Mouse (Mus musculus) embryo, embryonic 10 days (tissue): ENCODE results near the gene Atp5h.
"Not testable (repeated sequence)": the region's sequence is repeated elsewhere in the genome, so short reads cannot be mapped to it uniquely, and the experiment has no call there.

Experiments used
- DNase-seq: peaks from one replicate; pipeline ENCODE4 v3.0.0-alpha.2; 2015; ENCODE audit warnings: low spot score

Gene Atp5h

GRCm38 (mm10) chr11:115419531-115420237, at the start of gene Atp5h, which contains the start of gene Kctd2:
TSS of gene Atp5h (minus strand) at chr11:115419962.
TSS of gene Kctd2 (plus strand) at chr11:115420128.
- peak; percentile 98 for DNase-seq

DNA sequence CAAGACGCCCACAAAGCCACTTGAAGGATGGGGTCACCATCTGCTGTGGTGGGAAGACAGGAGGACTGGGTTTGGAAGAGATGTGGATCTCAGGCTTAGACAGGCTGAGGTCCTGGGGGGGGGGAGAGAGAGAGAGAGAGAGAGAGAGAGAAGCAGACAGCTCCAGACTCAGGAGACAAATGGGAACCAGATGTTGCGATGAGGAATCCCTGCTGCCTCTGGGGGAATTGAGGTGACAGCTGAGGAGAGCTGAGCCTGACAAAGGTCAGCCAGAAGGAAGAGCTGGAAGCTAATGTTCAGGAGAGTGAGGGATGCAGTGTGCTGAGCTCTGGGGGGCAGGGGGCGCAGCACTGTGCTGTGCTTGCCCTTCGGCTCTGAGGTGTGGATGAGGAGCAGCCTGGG, 47.5 kb upstream of the Atp5h start:
- DNase-seq = peak; percentile 92

DNA sequence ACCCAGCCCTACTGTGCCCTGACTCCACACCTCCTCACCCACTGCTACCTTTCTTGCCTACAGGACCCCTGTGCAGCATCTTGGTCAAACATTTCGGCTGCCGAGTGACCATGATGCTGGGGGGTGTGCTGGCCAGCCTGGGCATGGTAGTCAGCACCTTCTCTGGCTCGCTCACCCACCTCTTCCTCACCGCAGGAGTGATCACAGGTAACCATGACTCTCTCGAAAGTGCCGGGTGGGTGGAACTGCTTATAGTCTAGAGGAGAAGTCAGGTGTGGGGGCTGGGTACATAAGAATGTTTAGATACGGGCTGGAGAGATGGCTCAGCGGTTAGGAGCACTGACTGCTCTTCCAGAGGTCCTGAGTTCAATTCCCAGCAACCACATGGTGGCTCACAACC, 45.1 kb upstream of the Atp5h start:
- DNase-seq = no peak

DNA sequence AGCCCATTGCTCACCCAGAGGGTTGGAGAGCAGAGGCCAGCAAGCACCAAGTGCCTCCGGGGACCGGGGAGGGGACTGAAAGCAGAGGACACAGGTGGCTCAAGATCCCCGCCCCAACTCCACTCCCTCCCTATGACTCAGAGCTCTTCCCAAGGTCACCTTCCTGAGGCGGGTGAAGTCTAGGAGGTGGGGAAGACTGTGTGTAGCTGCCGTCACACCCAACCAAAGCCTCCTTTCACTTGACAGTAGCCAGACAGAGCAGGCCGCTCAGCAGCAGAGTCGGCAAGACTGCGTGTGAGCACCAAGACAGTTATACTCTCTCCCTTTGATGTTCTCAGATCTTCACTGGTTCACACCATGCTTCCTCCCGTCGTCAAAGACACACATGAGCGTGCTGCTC, 43.6 kb upstream of the Atp5h start:
- no peak for DNase-seq

GRCm38 (mm10) chr11:115462243-115462891, 42.6 kb upstream of the Atp5h start, which contains the start of gene Slc16a5:
TSS of gene Slc16a5 (plus strand) at chr11:115462474.
- DNase-seq = no peak

GRCm38 (mm10) chr11:115461846-115462242, 42.1 kb upstream of the Atp5h start:
- DNase-seq = no peak

DNA sequence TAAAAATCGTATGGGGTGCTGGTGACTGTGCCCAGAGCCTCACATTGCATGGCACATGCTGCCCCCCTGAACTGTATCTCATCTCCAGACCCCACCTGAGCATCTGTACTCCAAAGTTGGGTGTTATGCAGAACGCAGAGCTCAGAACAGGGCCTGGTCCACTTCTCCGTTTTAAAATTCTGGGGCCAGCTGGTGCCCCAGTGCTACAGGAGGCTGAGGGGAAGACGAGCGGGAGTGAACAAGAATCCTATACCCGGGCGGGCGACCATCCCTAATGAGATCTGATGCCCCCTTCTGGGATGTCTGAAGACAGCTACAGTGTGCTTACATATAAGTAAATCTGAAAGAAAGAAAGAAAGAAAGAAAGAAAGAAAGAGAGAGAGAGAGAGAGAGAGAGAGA, 41.2 kb upstream of the Atp5h start:
- DNase-seq = no peak

DNA sequence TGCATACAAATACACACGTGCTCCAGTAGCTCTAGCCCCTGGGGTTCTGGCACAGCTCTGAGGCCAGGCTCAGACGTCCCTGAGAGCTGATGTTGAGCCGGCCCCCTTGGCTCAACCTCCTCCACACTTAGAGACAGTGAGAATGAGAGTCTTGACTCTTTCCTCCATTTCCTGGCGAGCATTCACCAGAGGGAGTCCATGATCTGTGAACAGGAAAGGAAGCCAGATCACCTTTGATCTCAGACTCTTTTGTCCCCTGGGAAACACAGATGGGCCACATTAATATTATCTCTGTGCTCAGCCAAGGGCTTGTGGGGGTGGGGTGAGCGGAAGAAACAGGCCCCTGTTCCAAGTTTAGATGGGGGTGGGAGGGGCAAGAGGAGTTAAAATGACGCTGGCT, 37.6 kb upstream of the Atp5h start:
- peak; percentile 41 for DNase-seq

GRCm38 (mm10) chr11:115456182-115456581, 36.4 kb upstream of the Atp5h start:
- no peak for DNase-seq

- no peak for DNase-seq
These were observed 35.9 kb upstream of the Atp5h start for GRCm38 (mm10) chr11:115455619-115456018.

DNA sequence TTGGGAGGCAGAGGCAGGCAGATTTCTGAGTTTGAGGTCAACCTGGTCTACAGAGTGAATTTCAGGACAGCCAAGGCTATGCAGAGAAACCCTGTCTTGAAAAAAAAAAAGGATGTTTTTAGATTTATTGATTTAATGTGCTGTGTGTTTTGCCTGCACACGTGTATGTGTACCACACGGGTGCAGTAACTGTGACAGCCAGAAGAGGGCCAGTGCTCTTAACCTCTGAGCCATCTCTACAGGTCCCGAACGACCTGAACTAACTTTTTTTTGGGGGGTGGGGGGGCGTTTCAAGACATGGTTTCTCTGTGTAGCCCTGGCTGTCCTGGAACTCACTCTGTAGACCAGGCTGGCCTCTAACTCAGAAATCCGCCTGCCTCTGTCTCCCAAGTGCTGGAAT, 35.1 kb upstream of the Atp5h start:
- DNase-seq = not testable (repeated sequence)

GRCm38 (mm10) chr11:115453306-115453705, 33.5 kb upstream of the Atp5h start:
- no peak for DNase-seq

DNA sequence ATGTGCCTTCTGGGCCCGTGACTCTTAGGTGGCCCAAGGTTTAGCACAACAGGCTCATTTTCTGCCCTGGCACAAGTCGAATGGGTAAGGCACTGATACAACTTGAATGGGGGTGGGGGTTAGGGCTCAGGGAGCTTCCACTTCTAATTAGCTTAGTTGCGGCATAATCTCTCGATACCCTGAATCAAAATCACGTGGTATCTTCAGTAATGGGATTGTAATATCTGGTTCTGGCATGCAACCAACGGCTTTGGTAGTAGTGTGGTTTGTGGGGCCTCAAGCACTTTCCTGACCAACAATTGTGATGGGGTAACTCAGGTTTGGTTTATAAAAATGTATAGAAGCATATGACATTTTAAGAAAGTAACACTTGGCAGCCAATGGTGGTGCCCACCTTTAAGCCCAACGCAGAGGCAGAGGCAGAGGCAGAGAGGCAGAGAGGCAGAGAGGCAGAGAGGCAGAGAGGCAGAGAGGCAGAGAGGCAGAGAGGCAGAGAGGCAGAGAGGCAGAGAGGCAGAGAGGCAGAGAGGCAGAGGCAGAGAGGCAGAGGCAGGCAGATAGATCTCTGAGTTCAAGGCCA, 32.6 kb upstream of the Atp5h start:
- DNase-seq = no peak

DNA sequence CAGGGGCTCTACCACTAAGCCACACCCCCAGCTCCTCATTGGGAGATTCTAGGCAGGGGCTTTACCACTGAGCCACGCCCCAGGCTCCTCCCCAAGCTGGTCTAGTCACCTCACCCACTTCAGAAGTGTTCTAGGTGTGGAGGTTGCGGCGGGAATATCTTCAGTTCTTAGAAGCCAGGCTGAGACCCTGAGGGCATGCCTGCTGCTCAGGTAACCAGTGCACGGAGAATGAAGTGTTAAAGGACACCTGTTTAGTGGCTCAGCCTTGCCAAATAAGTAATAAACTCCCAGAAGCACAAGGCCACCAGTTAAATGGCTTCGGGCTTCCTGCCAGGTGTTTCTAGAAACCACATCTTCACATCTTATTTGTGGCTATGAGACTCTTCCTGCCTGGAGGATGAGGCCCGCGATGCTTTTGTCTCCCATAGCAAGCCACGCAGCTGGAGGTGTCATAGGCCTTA, 32.0 kb upstream of the Atp5h start:
- no peak for DNase-seq

DNA sequence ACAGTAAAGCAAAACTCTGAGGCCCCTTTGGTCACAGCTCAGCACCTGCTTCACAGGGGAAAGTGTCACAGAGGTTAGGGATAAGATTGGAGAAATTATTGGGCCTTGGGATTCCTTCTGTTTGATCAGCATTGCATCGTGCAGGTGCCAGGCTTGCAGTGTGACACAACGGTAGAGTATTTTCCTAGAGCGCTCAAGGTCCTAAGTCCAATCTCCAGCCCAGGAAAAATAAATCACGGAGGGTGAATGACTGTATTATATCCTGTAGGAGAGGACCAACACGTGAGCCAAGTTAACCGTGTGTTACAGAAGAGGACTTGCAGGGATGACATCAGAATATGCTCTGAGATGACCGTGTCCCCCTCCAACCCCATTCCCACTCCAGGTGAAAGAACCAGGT, 30.4 kb upstream of the Atp5h start:
- no peak for DNase-seq

- DNase-seq = no peak
These were observed 29.2 kb upstream of the Atp5h start for GRCm38 (mm10) chr11:115448998-115449397.

DNA sequence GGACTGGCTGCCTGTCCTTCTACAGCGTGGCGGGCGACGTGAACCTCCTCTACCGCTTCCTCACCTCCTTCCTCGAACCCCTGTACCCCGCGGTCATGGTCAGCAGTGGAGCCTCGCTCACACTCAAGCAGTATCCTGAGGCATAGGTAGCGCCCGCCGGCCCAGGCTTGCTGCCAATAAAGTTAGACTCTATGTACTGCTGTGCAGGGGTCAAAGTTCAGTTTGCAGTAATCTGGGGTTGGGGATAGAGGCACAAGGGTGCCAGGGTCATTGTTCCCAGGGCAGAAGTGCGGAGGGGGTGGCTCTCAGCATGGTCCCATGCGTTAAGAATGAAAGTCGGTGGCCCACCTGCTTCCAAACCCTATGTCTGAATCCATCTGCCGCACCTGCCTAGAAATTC, 28.3 kb upstream of the Atp5h start:
- no peak for DNase-seq

DNA sequence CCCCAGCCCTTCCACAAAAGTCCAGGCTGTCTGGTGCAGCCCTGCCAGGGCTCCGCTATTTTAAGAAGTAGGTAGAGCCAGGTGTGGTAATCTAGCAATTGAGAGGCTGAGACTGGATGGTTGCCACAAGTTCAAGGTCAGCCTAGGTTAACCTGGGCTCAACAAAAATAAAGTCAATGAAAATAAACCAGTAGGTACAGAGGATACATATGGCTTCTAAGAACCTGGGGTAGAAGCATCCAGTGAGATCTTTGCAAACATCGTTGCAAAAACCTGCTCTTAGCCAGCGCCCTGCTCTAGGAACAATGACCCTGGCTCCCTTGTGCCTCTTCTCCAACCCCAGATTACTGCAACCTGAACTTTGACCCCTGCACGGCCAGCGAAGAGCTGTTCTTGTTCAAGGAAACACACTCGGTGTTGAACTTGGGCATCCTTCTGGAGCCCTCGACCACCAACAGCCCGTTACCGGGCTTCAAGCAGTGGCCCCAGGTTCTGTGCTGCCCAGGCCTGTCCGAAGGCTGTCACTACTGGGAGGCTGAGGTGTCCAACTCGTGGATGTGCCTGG, 27.6 kb upstream of the Atp5h start:
- DNase-seq = no peak

GRCm38 (mm10) chr11:115446906-115447305, 27.1 kb upstream of the Atp5h start:
- DNase-seq = no peak

GRCm38 (mm10) chr11:115441417-115441816, 21.7 kb upstream of the Atp5h start:
- DNase-seq = no peak

- DNase-seq = no peak
These were observed 20.3 kb upstream of the Atp5h start, which contains the start of gene Trim80 for GRCm38 (mm10) chr11:115439906-115440595. TSS of gene Trim80 (plus strand) at chr11:115440545.

DNA sequence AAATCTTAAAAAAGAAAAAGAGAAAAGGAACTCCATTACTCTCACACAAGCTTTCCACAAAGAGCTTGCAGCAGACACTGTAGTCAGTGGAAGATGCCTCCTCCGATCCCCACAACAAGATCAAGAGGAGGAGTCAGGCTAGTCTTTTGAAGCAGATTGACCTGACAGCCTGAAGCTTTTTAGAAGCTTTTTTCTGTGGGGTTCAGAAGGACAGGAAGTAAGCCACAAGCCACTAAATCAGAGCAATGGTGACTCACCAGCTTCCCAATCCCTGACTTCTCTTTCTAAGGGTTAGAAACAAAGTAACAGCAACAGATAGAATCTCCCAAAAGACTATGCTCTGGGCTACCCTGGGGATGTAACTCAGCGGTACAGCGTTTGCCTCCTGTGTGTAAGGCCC, 19.6 kb upstream of the Atp5h start:
- no peak for DNase-seq
